Mouse (Mus musculus) kidney, postnatal 0 days (tissue): ENCODE results near the gene Fgf11. TPM values are rescaled to one million over a fixed set of nuclear protein-coding genes. Genes with fewer than 3 reads are reported as not detected.

Experiments used
- ATAC-seq: fragments of 200-750 bp; cut with Nextera tagmentation; replicated peaks from 2 replicates; pipeline ENCODE4 v1.8.0; 2017; ENCODE audit warnings: low read depth, moderate number of reproducible peaks, moderate TSS enrichment, moderate library complexity; ENCODE audit not compliant: low FRiP score
- DNase-seq: peaks from one replicate; pipeline ENCODE4 v3.0.0-alpha.2; 2016; ENCODE audit warnings: low spot score
- H3K27ac ChIP-seq: fragments of 300-500 bp; sonication (generic); 2 replicates; pipeline ENCODE4 v1.5.1; 2014; ENCODE audit warnings: mild to moderate bottlenecking
- H3K27me3 ChIP-seq: fragments of 300-500 bp; sonication (generic); 2 replicates; pipeline ENCODE4 v1.6.1; 2014; ENCODE audit warnings: low read length, mixed read lengths; ENCODE audit not compliant: insufficient read depth
- H3K36me3 ChIP-seq: fragments of 300-500 bp; sonication (generic); 2 replicates; pipeline ENCODE4 v1.6.1; 2014; ENCODE audit warnings: low read length, mixed read lengths; ENCODE audit not compliant: insufficient read depth
- H3K4me1 ChIP-seq: fragments of 300-500 bp; sonication (generic); replicated peaks from 2 replicates; pipeline ENCODE4 v1.6.1; 2014; ENCODE audit warnings: antibody characterized with exemption, low read length, mixed read lengths; ENCODE audit not compliant: insufficient read depth
- H3K4me2 ChIP-seq: fragments of 300-500 bp; sonication (generic); 2 replicates; pipeline ENCODE4 v1.6.1; 2014; ENCODE audit warnings: mild to moderate bottlenecking, low read length, moderate library complexity, mixed read lengths
- H3K4me3 ChIP-seq: fragments of 300-500 bp; sonication (generic); replicated peaks from 2 replicates; pipeline ENCODE4 v1.5.1; 2014; ENCODE audit warnings: low read depth, low read length
- H3K9ac ChIP-seq: fragments of 300-500 bp; sonication (generic); 2 replicates; pipeline ENCODE4 v1.6.1; 2014; ENCODE audit warnings: low read depth, low read length
- H3K9me3 ChIP-seq: fragments of 300-500 bp; sonication (generic); replicated peaks from 2 replicates; pipeline ENCODE4 v1.6.1; 2016; ENCODE audit warnings: low read length, inconsistent platforms, mixed read lengths
- CTCF ChIP-seq: IDR thresholded peaks from 2 replicates; pipeline ENCODE4 v1.5.1; 2016; ENCODE audit warnings: antibody characterized with exemption, low read depth, mild to moderate bottlenecking, moderate library complexity
- WGBS: fragments of 180-500 bp; shearing (Covaris S2); extraction: QIAGEN DNeasy Blood & Tissue Kit; methylation state at CpG from one replicate; pipeline ENCODE4 v1.1.7; 2014; 5-methylcytosine and 5-hydroxymethylcytosine counted together
- polyA plus RNA-seq: library from polyadenylated mRNA; unstranded; fragments of >200 nt; fragmentation: Nextera tagmentation; extraction: Ambion mirVana; gene quantifications from 2 replicates; pipeline ENCODE4 v1.2.1, GENCODE M21; 2015

Gene Fgf11
- polyA plus RNA-seq, 1 experiment from 2014 or later = 0.63 TPM

DNA sequence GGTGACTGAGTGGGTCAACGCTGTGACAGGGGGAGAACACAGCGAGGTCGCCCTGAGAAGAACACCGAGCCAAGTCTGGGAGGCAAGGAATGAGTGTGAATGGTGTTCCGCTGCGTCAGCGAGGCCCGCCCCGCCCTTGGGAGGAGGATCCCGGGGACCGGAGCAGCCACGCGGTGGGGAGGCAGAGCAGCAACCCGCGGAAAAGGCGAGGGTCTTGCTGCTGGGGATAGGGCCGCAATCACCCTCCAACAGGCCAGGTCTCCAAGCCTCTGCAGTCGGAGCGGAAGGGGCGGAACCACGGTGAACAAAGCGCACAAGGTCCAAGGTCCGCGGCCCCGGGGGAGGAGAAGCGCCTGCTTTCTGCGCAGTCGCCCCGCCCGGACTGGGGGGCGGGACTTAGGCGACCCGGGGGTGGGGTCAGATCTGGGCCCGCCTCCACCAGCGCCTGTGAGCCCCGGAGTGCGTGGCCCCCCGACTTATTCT lies 44.6 kb upstream of the Fgf11 start, which contains the start of gene Plscr3:
Gene Plscr3, plus strand, starts transcription at position 179 of the 483 bp plus-strand sequence.
- Histone ChIP-seq H3K4me3 (peak within 1 kb of the TSS; percentile 75), H3K27ac (peak within 1 kb of the TSS; percentile 96), H3K9ac (peak within 1 kb of the TSS; percentile 83), H3K9me3 (no peaks in the 10 kb centered on the region), H3K36me3 (peaks cover 20% of the 10 kb centered on the region), H3K27me3 (no peaks in the 10 kb centered on the region), H3K4me1 (peaks cover 9% of the 10 kb centered on the region; the same call in 1 of the 2 replicates), H3K4me2 (peak within 1 kb of the TSS; percentile 75)
- TF ChIP-seq CTCF = no peak
- DNase-seq (peak; percentile 97), ATAC-seq (peak; percentile 91)
- WGBS = 0% methylated on average over 37 of the region's 38 CpGs

DNA sequence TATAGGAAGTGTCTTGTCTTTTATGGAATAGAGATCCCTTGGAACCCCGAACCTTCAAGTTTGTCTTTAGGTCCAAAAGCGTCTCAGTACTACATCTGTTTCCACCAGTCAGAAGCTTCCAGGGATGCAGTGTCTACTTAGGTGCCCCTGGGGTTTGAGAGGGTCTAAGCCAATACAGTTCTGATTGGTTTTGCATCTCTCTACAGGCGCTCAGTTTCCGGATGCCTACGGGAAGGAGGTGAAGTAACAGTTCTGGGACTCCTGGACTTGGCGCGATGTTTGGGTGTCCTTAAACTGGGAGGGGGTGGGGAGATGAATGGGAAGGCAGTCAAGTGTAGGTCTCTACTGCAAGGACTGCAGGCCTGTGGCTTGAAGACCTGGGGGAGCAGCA lies 37.1 kb upstream of the Fgf11 start:
- DNase-seq (peak; percentile 54), ATAC-seq (no peak)
- H3K9me3 ChIP-seq = no peaks in the 10 kb centered on the region
- H3K9ac ChIP-seq = peak overlapping the region; percentile 75
- no peak for TF ChIP-seq CTCF
- peaks cover 26% of the 10 kb centered on the region for H3K4me1 ChIP-seq
- H3K27ac ChIP-seq = peak overlapping the region; percentile 93
- H3K36me3 ChIP-seq = no peaks in the 10 kb centered on the region
- H3K27me3 ChIP-seq = no peaks in the 10 kb centered on the region
- H3K4me2 ChIP-seq = peak overlapping the region; percentile 97
- peak overlapping the region; percentile 59 for H3K4me3 ChIP-seq
- 3% methylated on average over 7 of the region's 7 CpGs for WGBS

DNA sequence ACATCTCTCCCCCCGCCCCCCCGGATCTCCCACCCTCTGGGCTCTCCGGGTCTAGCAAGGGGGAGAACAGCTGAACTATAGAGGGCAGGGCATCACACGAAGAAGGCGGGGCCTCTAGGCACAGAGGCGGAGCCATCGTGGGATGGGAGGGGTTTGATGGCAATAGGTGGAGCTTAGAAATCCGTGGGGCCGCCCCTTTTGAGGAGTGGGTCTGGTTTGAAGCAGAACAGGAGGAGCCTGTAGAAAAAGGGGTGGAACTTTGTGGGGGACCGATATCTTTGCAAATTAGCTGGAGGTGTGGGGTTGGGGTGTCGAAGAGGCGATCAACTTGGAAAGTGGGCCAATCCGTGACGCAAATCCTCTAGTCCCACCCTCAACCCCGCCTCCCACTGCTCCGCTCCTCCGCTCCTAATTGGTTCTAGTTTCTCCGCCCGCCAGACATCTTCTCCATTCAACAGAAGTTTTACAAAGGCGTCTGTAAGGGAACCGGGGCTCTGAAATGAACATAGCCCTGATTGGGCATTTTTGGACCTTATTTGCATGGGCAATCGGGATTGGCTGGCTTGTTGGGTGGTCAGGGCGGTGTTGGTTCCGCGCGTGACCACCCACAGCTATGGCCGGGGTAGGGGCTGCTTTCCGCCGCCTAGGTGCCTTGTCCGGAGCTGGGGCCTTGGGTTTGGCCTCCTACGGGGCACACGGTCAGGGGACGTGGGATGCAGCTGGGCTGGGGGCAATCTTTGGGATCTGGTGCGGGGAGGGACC lies 36.5 kb upstream of the Fgf11 start, which contains the start of gene Tmem256:
Gene Tmem256, plus strand, starts transcription at position 563 of the 762 bp plus-strand sequence.
- WGBS = under 1% methylated on average over 34 of the region's 34 CpGs

DNA sequence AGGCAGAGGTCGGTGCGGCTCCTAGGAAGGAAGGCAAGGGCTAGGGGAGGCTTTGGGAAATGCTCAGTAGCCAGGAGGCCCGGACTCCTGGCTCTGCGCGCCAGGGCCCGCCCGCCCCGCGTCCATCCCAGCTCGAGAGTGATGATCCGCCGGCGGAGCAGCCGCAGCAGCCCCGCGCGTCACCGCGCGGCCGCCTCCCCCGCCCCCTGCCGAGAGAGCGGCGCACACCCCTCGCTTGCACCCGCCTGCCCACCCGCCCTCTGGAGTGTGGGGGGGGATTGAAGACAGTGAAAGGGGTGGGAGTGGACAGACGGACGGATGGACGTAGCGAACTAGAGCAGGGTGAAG lies 35.9 kb upstream of the Fgf11 start, which contains the start of gene Nlgn2:
Gene Nlgn2, minus strand, starts transcription at position 181 of the 348 bp plus-strand sequence.
- Histone ChIP-seq H3K9ac (peak within 1 kb of the TSS; percentile 75), H3K4me2 (peak within 1 kb of the TSS; percentile 97), H3K4me1 (peaks cover 27% of the 10 kb centered on the region), H3K27ac (peak within 1 kb of the TSS; percentile 93), H3K4me3 (peak within 1 kb of the TSS; percentile 59), H3K27me3 (no peaks in the 10 kb centered on the region), H3K36me3 (no peaks in the 10 kb centered on the region), H3K9me3 (no peaks in the 10 kb centered on the region)
- DNase-seq (no peak), ATAC-seq (peak; percentile 56; the same call in 1 of the 2 replicates)
- WGBS = under 1% methylated on average over 32 of the region's 32 CpGs
- peak; percentile 25; the same call in 1 of the 2 replicates for TF ChIP-seq CTCF

More for the DNA sequence above, 36.5 kb upstream of the Fgf11 start, which contains the start of gene Tmem256:
- Histone ChIP-seq H3K27ac (peak within 1 kb of the TSS; percentile 93), H3K9me3 (no peaks in the 10 kb centered on the region), H3K27me3 (no peaks in the 10 kb centered on the region), H3K36me3 (no peaks in the 10 kb centered on the region), H3K4me2 (peak within 1 kb of the TSS; percentile 97), H3K4me3 (peak within 1 kb of the TSS; percentile 59), H3K9ac (peak within 1 kb of the TSS; percentile 75), H3K4me1 (peaks cover 27% of the 10 kb centered on the region)
- peak; percentile 92 for ATAC-seq
- peak; percentile 100 for DNase-seq
- TF ChIP-seq CTCF = no peak

DNA sequence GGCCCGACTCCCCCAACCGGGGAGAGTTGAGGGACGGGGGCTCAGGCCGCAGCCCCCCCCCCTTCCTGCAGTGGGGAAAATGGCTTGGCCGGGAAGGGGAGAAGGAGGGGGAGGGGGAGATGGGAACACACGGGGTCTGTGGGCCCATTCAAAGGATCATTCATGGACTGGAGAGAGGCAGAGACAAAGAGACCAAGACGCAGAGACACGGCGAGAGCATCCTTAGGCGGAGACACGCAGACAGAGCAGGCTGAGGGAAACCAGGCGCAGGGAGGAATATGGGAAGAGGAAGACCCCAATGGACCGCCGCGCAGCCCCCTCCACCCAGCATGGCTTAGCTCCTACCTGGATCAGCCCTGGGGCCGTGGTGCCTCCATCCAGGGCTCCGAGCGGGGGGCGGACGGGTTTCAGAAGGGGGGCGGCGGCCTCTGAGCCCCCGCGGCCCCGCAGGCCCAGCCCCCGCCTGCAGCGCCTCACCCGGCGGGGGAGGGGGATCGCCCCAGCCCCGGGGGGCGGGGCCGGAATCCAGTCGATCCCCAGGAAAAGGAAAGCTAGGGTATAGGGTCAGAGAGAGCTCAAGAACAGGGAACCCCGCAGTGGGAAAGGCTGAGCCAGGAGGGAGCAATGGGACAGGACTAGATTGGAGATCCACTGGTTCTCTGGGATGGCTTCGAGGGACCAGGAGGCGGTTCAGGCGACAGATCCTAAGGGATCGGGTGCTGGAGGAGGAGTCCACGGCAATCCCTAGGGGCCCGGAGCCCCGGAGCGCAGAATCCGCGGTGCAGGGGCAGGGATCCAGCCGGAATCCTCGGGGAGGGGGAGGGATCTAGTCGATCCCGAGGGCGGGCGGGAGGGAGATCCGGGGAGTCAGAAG lies 35.3 kb upstream of the Fgf11 start:
- peak overlapping the region; percentile 75 for H3K9ac ChIP-seq
- under 1% methylated on average over 49 of the region's 52 CpGs for WGBS
- DNase-seq (peak; percentile 50), ATAC-seq (no peak)
- peak overlapping the region; percentile 93 for H3K27ac ChIP-seq
- no peaks in the 10 kb centered on the region for H3K36me3 ChIP-seq
- TF ChIP-seq CTCF = no peak
- H3K4me1 ChIP-seq = peaks cover 27% of the 10 kb centered on the region
- peak overlapping the region; percentile 59 for H3K4me3 ChIP-seq
- H3K27me3 ChIP-seq = no peaks in the 10 kb centered on the region
- H3K9me3 ChIP-seq = no peaks in the 10 kb centered on the region
- peak overlapping the region; percentile 97 for H3K4me2 ChIP-seq

DNA sequence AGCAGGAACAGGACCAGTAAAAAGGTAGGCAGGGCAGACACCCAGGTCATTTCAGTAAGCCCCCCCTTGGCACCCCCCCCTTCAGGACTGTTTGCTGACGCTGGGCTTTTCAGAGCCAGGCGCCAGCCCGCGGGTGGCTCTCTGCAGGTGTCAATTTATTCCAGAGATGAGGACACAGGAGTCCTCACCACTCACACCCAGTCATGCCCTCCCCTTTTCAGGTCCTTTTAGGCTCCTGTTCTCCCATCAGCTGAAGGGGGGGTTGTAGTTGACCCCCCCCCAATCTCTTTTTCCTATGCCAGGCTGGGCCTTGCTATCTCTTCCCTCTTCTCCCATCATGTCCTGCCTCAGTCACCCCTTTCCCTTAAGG lies 34.3 kb upstream of the Fgf11 start:
- peak overlapping the region; percentile 97 for H3K4me2 ChIP-seq
- no peak overlapping the region for H3K27ac ChIP-seq
- 18% methylated on average over 4 of the region's 4 CpGs for WGBS
- peaks cover 27% of the 10 kb centered on the region for H3K4me1 ChIP-seq
- H3K36me3 ChIP-seq = no peaks in the 10 kb centered on the region
- TF ChIP-seq CTCF = no peak
- ATAC-seq (no peak), DNase-seq (no peak)
- H3K4me3 ChIP-seq = peak overlapping the region; percentile 59; the same call in 1 of the 2 replicates
- no peak overlapping the region for H3K9ac ChIP-seq
- H3K9me3 ChIP-seq = no peaks in the 10 kb centered on the region
- no peaks in the 10 kb centered on the region for H3K27me3 ChIP-seq
